Mouse (Mus musculus): ENCODE data around the gene Gm36210.

Gene Gm36210

GRCm38 (mm10) chr7:4923586-4924364, 17.5 kb upstream of the Gm36210 start:
- in situ Hi-C loops (cut with MboI; ENCODE audit: low sequenced_read_pairs) = no loop called here

GRCm38 (mm10) chr7:4922931-4923565, 16.7 kb upstream of the Gm36210 start:
- in situ Hi-C loops (cut with MboI; ENCODE audit: low sequenced_read_pairs) = no loop called here

- in situ Hi-C loops (cut with MboI; ENCODE audit: low sequenced_read_pairs) = no loop called here
These were observed 16.2 kb upstream of the Gm36210 start for GRCm38 (mm10) chr7:4922508-4922907.

GRCm38 (mm10) chr7:4921824-4922482, 15.6 kb upstream of the Gm36210 start, which contains the start of gene Nat14:
Nat14 (plus strand) TSS chr7:4922028.
- in situ Hi-C loops (cut with MboI; ENCODE audit: low sequenced_read_pairs) = no loop called here

GRCm38 (mm10) chr7:4920976-4921823, 14.9 kb upstream of the Gm36210 start:
- in situ Hi-C loops (cut with MboI; ENCODE audit: low sequenced_read_pairs) = no loop called here

GRCm38 (mm10) chr7:4920496-4920895, 14.2 kb upstream of the Gm36210 start:
- in situ Hi-C loops (cut with MboI; ENCODE audit: low sequenced_read_pairs) = no loop called here

- in situ Hi-C loops (cut with MboI; ENCODE audit: low sequenced_read_pairs) = no loop called here
These were observed 13.7 kb upstream of the Gm36210 start for GRCm38 (mm10) chr7:4919971-4920370.

GRCm38 (mm10) chr7:4919096-4919495, 12.8 kb upstream of the Gm36210 start:
- in situ Hi-C loops (cut with MboI; ENCODE audit: low sequenced_read_pairs) = no loop called here

- in situ Hi-C loops (cut with MboI; ENCODE audit: low sequenced_read_pairs) = no loop called here
These were observed 12.4 kb upstream of the Gm36210 start for GRCm38 (mm10) chr7:4918681-4919080.

- in situ Hi-C loops (cut with MboI; ENCODE audit: low sequenced_read_pairs) = no loop called here
These were observed 11.2 kb upstream of the Gm36210 start for GRCm38 (mm10) chr7:4917494-4917893.

- in situ Hi-C loops (cut with MboI; ENCODE audit: low sequenced_read_pairs) = no loop called here
These were observed 9.5 kb upstream of the Gm36210 start for GRCm38 (mm10) chr7:4915669-4916416.

- in situ Hi-C loops (cut with MboI; ENCODE audit: low sequenced_read_pairs) = no loop called here
These were observed 8.8 kb upstream of the Gm36210 start, which contains the start of gene Zfp628 for GRCm38 (mm10) chr7:4915007-4915665. Zfp628 (plus strand) TSS chr7:4915217.

GRCm38 (mm10) chr7:4912248-4912647, 5.9 kb upstream of the Gm36210 start:
- in situ Hi-C loops (cut with MboI; ENCODE audit: low sequenced_read_pairs) = no loop called here

GRCm38 (mm10) chr7:4911561-4911960, 5.2 kb upstream of the Gm36210 start:
- in situ Hi-C loops (cut with MboI; ENCODE audit: low sequenced_read_pairs) = no loop called here

GRCm38 (mm10) chr7:4902404-4902803, 3.9 kb downstream of the Gm36210 start:
- in situ Hi-C loops (cut with MboI; ENCODE audit: low sequenced_read_pairs) = no loop called here

GRCm38 (mm10) chr7:4901171-4901570, 5.1 kb downstream of the Gm36210 start:
- in situ Hi-C loops (cut with MboI; ENCODE audit: low sequenced_read_pairs) = no loop called here

- in situ Hi-C loops (cut with MboI; ENCODE audit: low sequenced_read_pairs) = no loop called here
These were observed 5.8 kb downstream of the Gm36210 start for GRCm38 (mm10) chr7:4900523-4900851.

- in situ Hi-C loops (cut with MboI; ENCODE audit: low sequenced_read_pairs) = no loop called here
These were observed 6.4 kb downstream of the Gm36210 start for GRCm38 (mm10) chr7:4899649-4900522.

Data from CH12F3 (cell line).